Comparison of ENCODE assay signal across 18 mouse cellular contexts in genomic region chr19:40553849-40554248, GRCm38 (mm10). TPM values are rescaled to one million over a fixed set of nuclear protein-coding genes. Genes with fewer than 3 reads are reported as not detected.
DNase-seq lines count a peak whose midpoint lies in the region; ATAC-seq and TF ChIP-seq lines count a peak whose summit lies in the region.
"Had no signal": no experiment of that assay in that cellular context is flagged by ENCODE, and none has a peak within 500 bp of the region (broad histone marks: within the 10 kb centered on the region; RNA-seq: fewer than 3 reads in every experiment).

No protein-coding gene starts in this region.

- H3K27ac ChIP-seq in liver, adult 2 months (replicated peaks; ENCODE audit: insufficient read depth, low read depth, low read length), result no peak overlapping the region
- peak overlapping the region; percentile 38 for H3K27ac ChIP-seq in liver, embryonic 16.5 days (ENCODE audit: low read length)
- peak overlapping the region; percentile 56 for H3K27ac ChIP-seq in stomach, embryonic 16.5 days (ENCODE audit: low read length)
- H3K27ac ChIP-seq: embryonic facial prominence, embryonic 12.5 days; forebrain, embryonic 10.5 days; macrophage; midbrain, embryonic 12.5 days had no signal

- no peak for TF ChIP-seq CTCF in liver, adult 2 months (IDR thresholded peaks at IDR 0.05; ENCODE audit: low read depth, low read length)

- H3K27me3 ChIP-seq in liver, adult 2 months (ENCODE audit: control insufficient read depth, insufficient read depth, low read length), result no peaks in the 10 kb centered on the region
- no peaks in the 10 kb centered on the region for H3K27me3 ChIP-seq in liver, embryonic 16.5 days (ENCODE audit: control insufficient read depth, insufficient read depth, low read depth, low read length)
- H3K27me3 ChIP-seq in stomach, embryonic 16.5 days (ENCODE audit: control insufficient read depth, insufficient read depth, low read length), result no peaks in the 10 kb centered on the region
- H3K27me3 ChIP-seq: embryonic facial prominence, embryonic 12.5 days; heart, embryonic 12.5 days; midbrain, embryonic 12.5 days had no signal

- H3K4me3 ChIP-seq in liver, adult 2 months (ENCODE audit: insufficient read depth, low read depth, low read length), result no peak overlapping the region
- H3K4me3 ChIP-seq in liver, embryonic 16.5 days (ENCODE audit: low read depth, low read length), result no peak overlapping the region
- H3K4me3 ChIP-seq in stomach, embryonic 16.5 days (replicated peaks; ENCODE audit: low read length), result no peak overlapping the region
- H3K4me3 ChIP-seq: embryonic facial prominence, embryonic 12.5 days; forebrain, embryonic 10.5 days; heart, embryonic 12.5 days; midbrain, embryonic 12.5 days had no signal

- peak; percentile 51; the same call in 1 of the 2 replicates for ATAC-seq in cerebellum, adult (ENCODE audit: insufficient number of reproducible peaks, low FRiP score, low TSS enrichment)
- ATAC-seq in liver, embryonic 16.5 days (ENCODE audit: low read depth), result no peak
- ATAC-seq in stomach, embryonic 16.5 days (ENCODE audit: insufficient read depth, low FRiP score), result peak; percentile 48; the same call in 1 of the 2 replicates

- no peaks in the 10 kb centered on the region for H3K79me2 ChIP-seq in liver, adult 2 months (ENCODE audit: control insufficient read depth, insufficient read depth, low read length)

- no peak overlapping the region for H3K4me2 ChIP-seq in liver, embryonic 16.5 days (ENCODE audit: low read depth, low read length)
- no peak overlapping the region for H3K4me2 ChIP-seq in stomach, embryonic 16.5 days (ENCODE audit: low read depth, low read length)
- H3K4me2 ChIP-seq: embryonic facial prominence, embryonic 12.5 days; heart, embryonic 12.5 days; midbrain, embryonic 12.5 days had no signal

- no peaks in the 10 kb centered on the region; the same call in 1 of the 2 replicates for H3K9me3 ChIP-seq in liver, embryonic 16.5 days (replicated peaks; ENCODE audit: control insufficient read depth, low read length)
- no peaks in the 10 kb centered on the region for H3K9me3 ChIP-seq in stomach, embryonic 16.5 days (replicated peaks; ENCODE audit: control insufficient read depth, low read length)
- H3K9me3 ChIP-seq: embryonic facial prominence, embryonic 12.5 days; heart, embryonic 12.5 days; midbrain, embryonic 12.5 days had no signal

- H3K9ac ChIP-seq in liver, adult 2 months (ENCODE audit: low read depth, low read length), result no peak overlapping the region
- H3K9ac ChIP-seq in liver, embryonic 16.5 days (ENCODE audit: low read depth, low read length), result no peak overlapping the region
- no peak overlapping the region for H3K9ac ChIP-seq in stomach, embryonic 16.5 days (ENCODE audit: low read length)
- H3K9ac ChIP-seq: embryonic facial prominence, embryonic 12.5 days; heart, embryonic 12.5 days; midbrain, embryonic 12.5 days had no signal

- TF ChIP-seq POLR2A in liver, adult 2 months (IDR thresholded peaks at IDR 0.05; ENCODE audit: extremely low read depth, insufficient read depth, low read length), result no peak

- no peak for DNase-seq in cerebellum, adult 11 months
- peak; percentile 12 for DNase-seq in liver, adult 2 months (ENCODE audit: extremely low read depth, low read depth, low spot score)
- DNase-seq in liver, result no peak
- DNase-seq in spleen, postnatal 36 days (ENCODE audit: low spot score in 2 of 2), result no peak
- DNase-seq in neural tube, embryonic 10.5 days (ENCODE audit: extremely low spot score, low spot score), result no peak
- DNase-seq: adrenal gland, postnatal 14 days; kidney, adult 18-20 months; kidney, postnatal 36 days; right cerebral cortex, postnatal 25 days; thymus, postnatal 25 days had no signal

- 92% methylated on average over 6 of the region's 6 CpGs for WGBS in liver, adult 2 months
- WGBS in liver, embryonic 16.5 days (ENCODE audit: insufficient replicate concordance), result 82% methylated on average over 6 of the region's 6 CpGs
- WGBS in stomach, embryonic 16.5 days, result 55% methylated on average over 6 of the region's 6 CpGs

- H3K36me3 ChIP-seq in liver, adult 2 months (ENCODE audit: control insufficient read depth, insufficient read depth, low read length), result no peaks in the 10 kb centered on the region
- peaks cover 39% of the 10 kb centered on the region for H3K36me3 ChIP-seq in liver, embryonic 16.5 days (ENCODE audit: control insufficient read depth, insufficient read depth)
- H3K36me3 ChIP-seq in stomach, embryonic 16.5 days (ENCODE audit: control insufficient read depth, insufficient read depth, low read length), result peaks cover 29% of the 10 kb centered on the region

- H3K4me1 ChIP-seq in liver, adult 2 months (ENCODE audit: control insufficient read depth, insufficient read depth, low read length), result no peaks in the 10 kb centered on the region
- H3K4me1 ChIP-seq in liver, embryonic 16.5 days (ENCODE audit: control insufficient read depth, low read depth, low read length), result peaks cover 24% of the 10 kb centered on the region
- peaks cover 8% of the 10 kb centered on the region; the same call in 1 of the 2 replicates for H3K4me1 ChIP-seq in stomach, embryonic 16.5 days (ENCODE audit: control insufficient read depth, insufficient read depth, low read length)
- H3K4me1 ChIP-seq: midbrain, embryonic 12.5 days had no signal

RNA-seq across cellular contexts. Expression of gene Aldh18a1, which starts 34.4 kb away (rescaled TPM):
- 1.2 and 2.5 TPM in 2 replicates for total RNA-seq in liver, adult 2 months (2014; rRNA removed)
- polyA plus RNA-seq in liver, adult 2 months (2012; rRNA removed), result 0.27 and 1.1 TPM in 2 replicates
- polyA plus RNA-seq in liver, embryonic 16.5 days (2015; fragmentation: Nextera tagmentation; extraction: Ambion mirVana), result 28.6 and 28.8 TPM in 2 replicates
- polyA plus RNA-seq in stomach, embryonic 16.5 days (2015; fragmentation: Nextera tagmentation; extraction: Ambion mirVana), result 109 and 110 TPM in 2 replicates

RNA-seq across cellular contexts. Expression of gene Sorbs1, which starts 40.3 kb away (rescaled TPM):
- 41.0 and 47.2 TPM in 2 replicates for total RNA-seq in liver, adult 2 months (2014; rRNA removed)
- polyA plus RNA-seq in liver, adult 2 months (2012; rRNA removed), result 10.4 and 12.0 TPM in 2 replicates
- polyA plus RNA-seq in liver, embryonic 16.5 days (2015; fragmentation: Nextera tagmentation; extraction: Ambion mirVana), result 37.7 and 39.6 TPM in 2 replicates
- 106 and 114 TPM in 2 replicates for polyA plus RNA-seq in stomach, embryonic 16.5 days (2015; fragmentation: Nextera tagmentation; extraction: Ambion mirVana)

RNA-seq across cellular contexts. Expression of gene Tctn3, which starts 58.2 kb away (rescaled TPM):
- 0.37 and 1.1 TPM in 2 replicates for total RNA-seq in liver, adult 2 months (2014; rRNA removed)
- 0.40 and 1.1 TPM in 2 replicates for polyA plus RNA-seq in liver, adult 2 months (2012; rRNA removed)
- 1.3 and 1.6 TPM in 2 replicates for polyA plus RNA-seq in liver, embryonic 16.5 days (2015; fragmentation: Nextera tagmentation; extraction: Ambion mirVana)
- 9.2 and 9.4 TPM in 2 replicates for polyA plus RNA-seq in stomach, embryonic 16.5 days (2015; fragmentation: Nextera tagmentation; extraction: Ambion mirVana)

RNA-seq across cellular contexts. Expression of gene Entpd1, which starts 58.3 kb away (rescaled TPM):
- total RNA-seq in liver, adult 2 months (2014; rRNA removed), result 4.6 TPM in 2 replicates
- polyA plus RNA-seq in liver, adult 2 months (2012; rRNA removed), result 1.6 and 1.8 TPM in 2 replicates
- polyA plus RNA-seq in liver, embryonic 16.5 days (2015; fragmentation: Nextera tagmentation; extraction: Ambion mirVana), result 4.7 and 5.9 TPM in 2 replicates
- polyA plus RNA-seq in stomach, embryonic 16.5 days (2015; fragmentation: Nextera tagmentation; extraction: Ambion mirVana), result 14.0 and 16.2 TPM in 2 replicates

Comparison
In these comparisons a context has a peak if more than half of its experiments do, and no peak if none do; other contexts are left out.
1. RNA of gene Aldh18a1, which starts 34.4 kb away (polyA plus RNA-seq): 109 to 110 TPM in stomach, embryonic 16.5 days and 28.6 to 28.8 TPM in liver, embryonic 16.5 days; 0.27 to 1.1 TPM in liver, adult 2 months; every median in the first group is over 10 times any median in the second.